Mouse (Mus musculus) mouse trophoblast stem cell (cell line): Measurements from ENCODE around the gene Grasp.

Experiments
- in situ Hi-C, 2 experiments: fragments of 300-500 bp; cut with MseI, MboI; formaldehyde crosslinking; loops; 2 replicates in 1 of 2; 3 replicates in 1 of 2; pipeline ENCODE4 v1.15.1; 2025

Gene Grasp

DNA sequence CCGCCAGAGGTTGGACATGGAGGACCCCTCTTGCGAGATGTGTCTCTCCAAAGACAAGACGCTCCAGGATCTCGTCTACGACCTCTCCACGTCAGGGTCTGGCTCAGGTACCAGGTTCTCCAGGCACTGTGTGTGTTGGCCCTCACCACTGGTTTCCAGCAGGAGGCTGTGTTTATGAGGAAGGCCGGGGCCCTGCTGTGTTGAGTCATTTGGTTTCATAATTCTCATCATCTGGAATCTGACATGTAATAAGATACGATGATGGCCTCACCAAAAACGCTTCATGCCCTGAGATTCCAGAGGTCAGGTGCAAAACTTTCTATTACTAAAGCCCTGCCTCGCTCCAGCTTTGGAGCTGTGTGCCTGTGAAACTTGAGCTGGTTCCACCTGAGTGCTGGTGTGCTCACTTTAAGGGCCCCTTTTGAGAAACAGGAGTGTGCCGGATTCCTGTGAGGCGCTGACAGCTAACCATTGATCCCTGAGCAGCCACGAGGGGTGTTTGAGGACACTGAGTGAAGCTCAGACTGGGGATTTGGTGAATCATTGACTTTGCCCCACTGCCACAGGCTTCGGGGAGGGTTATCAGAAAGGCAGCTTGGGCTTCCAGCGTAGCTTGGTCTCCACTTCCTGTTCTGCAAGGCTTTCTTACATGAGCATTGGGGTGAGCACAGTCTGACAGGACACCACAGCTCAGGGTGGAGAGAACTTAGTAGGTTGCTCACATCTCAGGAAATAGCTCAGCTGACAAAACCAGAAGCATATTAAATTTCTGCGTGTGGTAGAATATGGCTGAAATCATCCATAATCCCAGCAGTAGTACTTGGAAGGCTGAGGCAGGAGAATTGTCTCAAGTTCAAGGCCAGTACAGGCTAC lies 28.8 kb upstream of the Grasp start:
- in situ Hi-C loops, result no loop called here

DNA sequence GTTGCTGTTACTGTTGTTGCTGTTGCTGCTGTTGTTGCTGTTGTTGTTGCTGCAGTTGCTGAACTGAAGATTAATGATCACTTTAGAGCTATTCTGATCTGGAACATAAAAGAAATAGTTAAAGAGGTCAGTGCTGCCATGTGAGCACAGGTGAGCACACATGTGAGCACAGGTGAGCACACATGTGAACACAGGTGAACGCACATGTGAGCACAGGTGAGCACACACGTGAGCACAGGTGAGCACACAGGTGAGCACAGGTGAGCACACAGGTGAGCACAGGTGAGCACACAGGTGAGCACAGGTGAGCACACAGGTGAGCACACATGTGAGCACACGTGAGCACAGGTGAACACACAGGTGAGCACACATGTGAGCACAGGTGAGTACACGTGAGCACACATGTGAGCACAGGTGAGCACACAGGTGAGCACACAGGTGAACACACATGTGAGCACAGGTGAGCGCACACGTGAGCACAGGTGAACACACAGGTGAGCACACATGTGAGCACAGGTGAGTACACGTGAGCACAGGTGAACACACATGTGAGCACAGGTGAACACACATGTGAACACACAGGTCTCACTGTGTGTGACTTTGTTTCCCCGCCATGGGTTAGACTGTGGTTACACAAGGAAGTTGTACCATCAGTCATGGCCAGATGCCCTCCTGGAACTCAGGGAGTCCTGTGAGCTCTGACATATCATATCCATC lies 27.8 kb upstream of the Grasp start:
- in situ Hi-C loops, result no loop called here

GRCm38 (mm10) chr15:101196961-101197360 lies 27.0 kb upstream of the Grasp start:
- in situ Hi-C loops, result no loop called here

GRCm38 (mm10) chr15:101197497-101198179 lies 26.4 kb upstream of the Grasp start:
- in situ Hi-C loops, result no loop called here

- in situ Hi-C loops, result no loop called here
Observed at GRCm38 (mm10) chr15:101198218-101198617, 25.8 kb upstream of the Grasp start.

- in situ Hi-C loops, result no loop called here
Observed at GRCm38 (mm10) chr15:101198850-101199249, 25.1 kb upstream of the Grasp start.

DNA sequence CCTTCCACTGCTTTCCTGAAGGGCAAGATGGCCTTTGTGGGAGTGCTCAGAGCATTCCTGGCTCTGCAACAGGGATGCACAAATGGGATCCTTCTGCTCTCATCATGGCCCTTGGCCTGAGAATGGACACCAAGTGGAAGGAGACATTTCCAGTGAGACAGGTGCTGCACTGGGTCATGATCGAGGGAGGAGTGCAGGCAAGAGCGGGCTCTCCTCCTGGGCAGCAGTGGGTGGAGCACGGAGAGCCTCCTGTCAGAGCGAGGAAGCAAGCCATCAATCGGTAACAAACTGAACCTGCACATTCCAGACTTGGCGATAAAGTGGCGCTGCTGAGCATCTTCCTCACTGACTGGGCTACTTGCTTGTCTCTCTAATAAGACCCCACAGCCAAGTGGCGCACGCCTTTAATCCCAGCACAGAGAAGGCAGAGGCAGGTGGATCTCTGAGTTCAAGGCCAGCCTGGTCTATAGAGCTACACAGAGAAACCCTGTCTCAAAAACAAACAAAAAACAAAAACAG lies 23.2 kb upstream of the Grasp start:
- in situ Hi-C loops, result no loop called here

DNA sequence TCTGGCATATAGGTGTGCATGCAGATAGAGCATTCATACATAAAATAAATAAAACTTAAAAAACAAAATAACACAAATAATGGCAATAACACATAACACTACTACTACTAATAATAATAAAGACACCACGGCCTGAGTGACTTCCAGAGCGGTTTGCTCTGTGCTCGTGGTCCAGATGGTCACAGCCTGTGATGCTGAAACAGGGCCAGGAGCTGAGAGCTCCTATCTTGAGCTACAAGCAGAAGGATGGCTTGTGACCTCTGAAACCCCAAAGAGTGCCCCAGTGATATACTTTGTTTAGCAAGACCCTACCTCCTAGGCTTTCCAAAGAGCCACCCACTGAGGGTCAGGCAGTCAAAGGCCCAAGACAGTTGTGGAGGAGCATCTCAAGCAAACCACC lies 22.6 kb upstream of the Grasp start:
- in situ Hi-C loops, result no loop called here

DNA sequence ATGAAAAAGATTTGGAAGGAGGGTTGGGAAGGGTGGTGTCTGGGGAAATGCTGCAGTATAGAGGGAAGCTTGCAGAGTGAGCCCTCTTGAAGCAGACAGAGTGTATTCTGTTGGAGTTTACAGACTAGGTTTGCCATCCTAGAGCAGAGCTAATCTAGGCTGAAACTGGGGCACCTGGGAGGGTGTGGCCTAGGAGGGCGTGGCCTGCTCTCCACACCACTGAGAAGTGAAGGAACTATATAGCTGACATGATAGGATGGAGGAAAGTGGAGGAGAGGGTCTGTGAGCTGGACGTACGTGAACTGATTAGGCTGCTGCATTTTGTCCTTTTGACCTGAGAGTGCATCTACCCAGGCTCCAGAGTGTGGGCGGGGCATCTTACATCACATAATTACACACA lies 20.3 kb upstream of the Grasp start:
- in situ Hi-C loops, result no loop called here

- in situ Hi-C loops, result no loop called here
Observed at GRCm38 (mm10) chr15:101204781-101205180, 19.2 kb upstream of the Grasp start.

- in situ Hi-C loops, result no loop called here
Observed at GRCm38 (mm10) chr15:101210228-101210627, 13.8 kb upstream of the Grasp start.

GRCm38 (mm10) chr15:101210998-101211613 lies 12.9 kb upstream of the Grasp start:
- in situ Hi-C loops, result no loop called here

GRCm38 (mm10) chr15:101212435-101212834 lies 11.6 kb upstream of the Grasp start:
- in situ Hi-C loops, result no loop called here

- in situ Hi-C loops, result no loop called here
Observed at GRCm38 (mm10) chr15:101215136-101215535, 8.9 kb upstream of the Grasp start.

DNA sequence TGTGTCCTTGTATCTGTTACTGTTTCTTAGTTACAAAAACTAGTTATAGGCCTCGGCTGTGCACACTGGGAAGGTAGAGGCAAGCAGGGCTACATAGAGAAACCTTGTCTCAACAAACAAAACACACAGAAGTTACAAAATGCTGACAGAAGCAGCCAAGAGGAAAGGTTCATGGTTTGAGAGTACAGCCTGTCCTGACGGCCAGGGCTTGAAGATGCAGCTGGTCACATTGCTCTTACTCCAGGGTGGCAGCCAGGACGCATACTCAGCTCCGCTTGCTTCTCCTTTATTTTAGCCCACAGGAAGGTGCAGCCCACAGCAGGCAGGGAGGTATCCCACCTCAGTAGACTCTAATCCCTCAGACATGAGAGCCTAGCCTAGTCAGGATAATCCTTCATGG lies 8.0 kb upstream of the Grasp start:
- in situ Hi-C loops, result no loop called here

GRCm38 (mm10) chr15:101220905-101221297 lies 3.1 kb upstream of the Grasp start:
- in situ Hi-C loops, result no loop called here

GRCm38 (mm10) chr15:101221298-101222104 lies 2.5 kb upstream of the Grasp start:
- in situ Hi-C loops, result no loop called here

- in situ Hi-C loops, result no loop called here
Observed at GRCm38 (mm10) chr15:101222897-101223482, 998 bp upstream of the Grasp start.

DNA sequence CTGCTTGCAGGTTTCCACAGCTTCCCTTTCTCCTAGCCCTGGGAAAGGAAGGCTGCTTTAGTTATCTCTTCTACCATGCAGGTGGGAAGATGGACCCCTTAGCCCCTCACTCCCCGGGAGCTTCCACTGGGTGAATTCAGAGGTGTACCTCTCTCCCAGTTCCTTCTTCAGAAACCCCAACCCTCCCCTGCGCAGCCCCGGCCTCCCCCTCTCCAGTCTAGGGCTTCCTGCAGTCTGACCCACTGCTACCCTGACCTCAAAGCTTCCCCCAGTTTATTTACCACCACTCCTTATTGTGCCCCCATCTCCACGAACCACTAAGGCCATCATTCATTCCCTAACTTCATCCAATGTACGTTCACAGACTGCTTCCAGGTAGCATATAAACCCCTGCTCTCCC lies 392 bp upstream of the Grasp start:
- in situ Hi-C loops, result no loop called here

GRCm38 (mm10) chr15:101224977-101225376 lies 989 bp downstream of the Grasp start:
- in situ Hi-C loops, result no loop called here

DNA sequence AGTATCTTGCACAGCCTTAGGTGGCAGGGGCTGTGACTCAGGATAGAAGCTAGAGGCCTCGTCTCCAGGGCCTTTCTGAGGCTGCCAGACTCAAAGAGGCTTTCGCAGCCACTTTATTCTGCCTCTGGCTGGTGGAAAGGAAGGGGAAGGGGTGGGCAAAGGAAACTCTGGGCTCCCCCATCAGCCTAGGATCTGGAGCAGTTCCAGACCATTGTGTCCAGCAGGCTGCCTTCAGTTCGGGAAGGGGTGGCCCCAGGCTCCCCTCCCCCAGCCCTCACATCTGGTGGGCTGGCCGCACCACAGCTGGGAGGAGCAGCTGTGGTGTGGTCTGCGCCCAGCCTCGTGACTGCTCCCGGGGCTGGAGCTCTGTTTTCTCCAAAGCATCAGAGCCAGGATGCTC lies 4.0 kb downstream of the Grasp start:
- in situ Hi-C loops, result no loop called here
